Mouse (Mus musculus) CD8-positive naive resting alpha-beta T cell, adult 2 months (primary cell): ENCODE results near the gene Mcts1.
A peak's percentile ranks its signal among the peaks of the same experiment; 100 is the strongest.

Experiments used
- DNase-seq, 2 experiments: peaks; one replicate each; pipeline ENCODE4 v3.0.0; 2022; ENCODE audit warnings: low read depth in 2 of 2, low spot score in 2 of 2

Mcts1 gene

GRCm38 (mm10) chrX:38600177-38600994 is at the start of gene Mcts1:
Mcts1 (plus strand) TSS chrX:38600578.
- peak; percentile 62 to 66 for DNase-seq

GRCm38 (mm10) chrX:38553255-38553654 is 47.1 kb upstream of the Mcts1 start:
- no peak for DNase-seq

- peak; percentile 16 to 18 for DNase-seq
Measured at GRCm38 (mm10) chrX:38563941-38564541, 36.3 kb upstream of the Mcts1 start.

- DNase-seq, result peak; percentile 85 to 89
Measured at GRCm38 (mm10) chrX:38564542-38565175, 35.7 kb upstream of the Mcts1 start.

- no peak for DNase-seq
Measured at GRCm38 (mm10) chrX:38565176-38565542, 35.2 kb upstream of the Mcts1 start.

GRCm38 (mm10) chrX:38566521-38567205 is 33.7 kb upstream of the Mcts1 start:
- no peak for DNase-seq

- DNase-seq, result no peak
Measured at GRCm38 (mm10) chrX:38576078-38576477, 24.3 kb upstream of the Mcts1 start, which contains the start of gene Cul4b. Cul4b (minus strand) TSS chrX:38576196.

GRCm38 (mm10) chrX:38581140-38581539 is 19.2 kb upstream of the Mcts1 start:
- no peak for DNase-seq

GRCm38 (mm10) chrX:38583261-38583660 is 17.1 kb upstream of the Mcts1 start:
- no peak for DNase-seq

- no peak for DNase-seq
Measured at GRCm38 (mm10) chrX:38589827-38590226, 10.6 kb upstream of the Mcts1 start.

GRCm38 (mm10) chrX:38591749-38592148 is 8.6 kb upstream of the Mcts1 start:
- DNase-seq, result no peak

GRCm38 (mm10) chrX:38593180-38593889 is 7.0 kb upstream of the Mcts1 start:
- DNase-seq, result no peak

GRCm38 (mm10) chrX:38600995-38601369 is 604 bp downstream of the Mcts1 start:
- DNase-seq, result peak; percentile 1 to 7

- peak; percentile 80 to 84 for DNase-seq
Measured at GRCm38 (mm10) chrX:38634801-38635637, 34.6 kb downstream of the Mcts1 start, which contains the start of gene C1galt1c1. C1galt1c1 (minus strand) TSS chrX:38635087.

- DNase-seq, result no peak
Measured at GRCm38 (mm10) chrX:38635638-38635931, 35.2 kb downstream of the Mcts1 start.

GRCm38 (mm10) chrX:38641435-38641834 is 41.1 kb downstream of the Mcts1 start:
- no peak for DNase-seq

- no peak for DNase-seq
Measured at GRCm38 (mm10) chrX:38642183-38642582, 41.8 kb downstream of the Mcts1 start.

GRCm38 (mm10) chrX:38650404-38651039 is 50.1 kb downstream of the Mcts1 start:
- no peak for DNase-seq

GRCm38 (mm10) chrX:38651167-38651566 is 50.8 kb downstream of the Mcts1 start:
- DNase-seq, result no peak

- DNase-seq, result no peak
Measured at GRCm38 (mm10) chrX:38653181-38653580, 52.8 kb downstream of the Mcts1 start.
